Mouse (Mus musculus): ENCODE results near the gene Pim3.
A peak's percentile ranks its signal among the peaks of the same experiment; 100 is the strongest.

The Pim3 gene

GRCm38 (mm10) chr15:88857361-88857760 is 4.6 kb upstream of the Pim3 start:
- DNase-seq (ENCODE audit: low read depth in 1 of 2, low spot score in 2 of 2) = no peak

GRCm38 (mm10) chr15:88858141-88858541 is 3.8 kb upstream of the Pim3 start:
- DNase-seq (ENCODE audit: low read depth in 1 of 2, low spot score in 2 of 2) = no peak

DNA sequence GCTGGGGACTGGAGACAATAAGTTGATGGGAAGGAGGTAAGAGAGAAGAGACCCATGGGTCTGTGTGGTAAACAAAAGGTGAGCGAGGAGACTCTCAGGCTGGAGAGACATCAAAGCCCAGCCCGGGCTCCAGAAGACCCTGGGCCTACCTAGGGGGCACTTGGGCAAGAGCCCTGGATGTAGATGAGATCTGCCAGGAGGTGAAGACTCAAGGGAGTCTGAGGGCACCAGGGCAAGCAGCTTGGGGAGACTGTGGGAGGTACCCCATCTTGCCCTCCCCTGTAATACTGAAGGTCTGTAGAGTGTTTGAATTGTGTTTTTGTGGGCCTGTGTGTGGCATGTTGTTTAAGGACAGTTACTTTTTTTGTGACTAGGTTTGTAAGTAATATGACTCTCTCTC is 3.3 kb upstream of the Pim3 start:
- DNase-seq (ENCODE audit: low read depth in 1 of 2, low spot score in 2 of 2) = no peak

- no peak for DNase-seq (ENCODE audit: low read depth in 1 of 2, low spot score in 2 of 2)
These were observed 2.6 kb upstream of the Pim3 start for GRCm38 (mm10) chr15:88859206-88859970.

GRCm38 (mm10) chr15:88860781-88861180 is 1.2 kb upstream of the Pim3 start:
- no peak for DNase-seq (ENCODE audit: low read depth in 1 of 2, low spot score in 2 of 2)

DNA sequence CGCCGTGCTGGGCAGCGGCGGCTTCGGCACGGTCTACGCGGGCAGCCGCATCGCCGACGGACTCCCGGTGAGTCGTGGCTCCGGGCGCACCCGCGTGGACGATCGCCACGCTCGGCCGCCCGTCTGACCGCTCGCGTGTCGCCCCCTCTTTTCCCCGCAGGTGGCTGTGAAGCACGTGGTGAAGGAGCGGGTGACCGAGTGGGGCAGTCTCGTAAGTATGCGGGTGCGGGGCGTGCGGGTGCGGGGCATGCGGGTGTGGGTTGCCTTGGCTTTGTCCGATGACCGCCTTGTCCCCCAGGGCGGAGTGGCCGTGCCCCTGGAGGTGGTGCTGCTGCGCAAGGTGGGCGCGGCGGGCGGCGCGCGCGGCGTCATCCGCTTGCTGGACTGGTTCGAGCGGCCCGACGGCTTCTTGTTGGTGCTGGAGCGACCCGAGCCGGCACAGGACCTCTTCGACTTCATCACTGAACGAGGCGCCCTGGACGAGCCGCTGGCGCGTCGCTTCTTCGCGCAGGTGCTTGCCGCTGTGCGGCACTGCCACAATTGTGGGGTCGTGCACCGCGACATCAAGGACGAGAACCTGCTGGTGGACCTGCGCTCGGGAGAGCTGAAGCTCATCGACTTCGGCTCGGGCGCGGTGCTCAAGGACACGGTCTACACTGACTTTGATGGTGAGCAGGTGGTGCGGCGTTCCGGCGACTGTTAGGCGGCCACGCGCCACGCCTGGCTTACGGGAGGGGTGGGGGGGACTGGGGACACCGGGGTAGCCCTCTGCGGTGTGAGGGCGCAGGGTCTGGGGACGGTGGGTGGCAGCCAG is 1.1 kb downstream of the Pim3 start:
- DNase-seq (ENCODE audit: low read depth in 1 of 2, low spot score in 2 of 2) = peak in 1 of 2 experiments; percentile 28

DNA sequence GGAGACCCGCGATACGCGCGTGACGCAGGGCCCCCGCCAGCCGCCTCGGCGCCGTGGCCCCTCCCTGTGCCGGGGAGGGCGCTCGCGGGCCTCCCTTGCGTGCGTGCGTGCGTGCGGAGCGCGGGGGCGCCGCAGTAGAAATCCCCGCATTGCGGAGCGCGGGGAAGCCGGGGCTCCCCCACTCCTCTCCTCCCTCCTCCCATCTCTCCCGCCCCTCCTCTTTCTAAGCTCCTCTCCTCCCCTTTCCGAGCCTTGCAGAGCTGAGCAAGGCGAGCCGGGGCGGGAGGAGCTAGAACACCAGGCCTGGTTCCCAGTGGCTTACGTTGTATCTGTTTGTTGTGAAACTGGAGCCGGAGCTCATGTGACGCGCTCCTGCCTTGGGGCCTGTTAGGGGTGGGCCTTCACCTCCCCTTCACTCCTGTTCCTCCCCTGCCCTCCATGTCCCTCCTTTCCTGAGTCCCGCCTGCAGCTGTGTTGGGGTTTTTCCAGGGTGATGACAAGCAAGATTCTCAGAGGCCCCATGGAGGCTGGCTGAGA is 1.8 kb downstream of the Pim3 start:
- peak; percentile 69 to 84 for DNase-seq (ENCODE audit: low read depth in 1 of 2, low spot score in 2 of 2)

GRCm38 (mm10) chr15:88864270-88865030 is 2.5 kb downstream of the Pim3 start:
- DNase-seq (ENCODE audit: low read depth in 1 of 2, low spot score in 2 of 2) = no peak

DNA sequence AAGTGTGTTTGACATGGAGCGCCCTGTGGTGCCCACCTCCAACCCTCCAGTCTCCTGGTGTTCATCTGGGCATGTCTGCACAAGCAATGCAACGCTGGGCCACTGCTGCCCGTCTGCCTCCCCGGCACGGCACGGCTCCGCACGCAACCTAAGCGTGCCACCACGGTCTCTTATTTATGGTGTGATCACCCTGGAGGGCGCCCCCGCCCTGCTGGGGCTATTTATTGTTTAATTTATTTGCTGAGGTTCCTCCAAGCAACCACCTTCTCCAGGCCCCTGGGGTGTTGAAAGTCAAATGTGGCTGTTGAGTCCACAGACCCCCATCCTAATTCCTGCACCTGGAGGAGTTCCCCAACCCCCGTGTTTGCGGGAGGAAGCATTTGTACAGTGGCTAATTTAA is 3.1 kb downstream of the Pim3 start:
- DNase-seq (ENCODE audit: low read depth in 1 of 2, low spot score in 2 of 2) = no peak

DNA sequence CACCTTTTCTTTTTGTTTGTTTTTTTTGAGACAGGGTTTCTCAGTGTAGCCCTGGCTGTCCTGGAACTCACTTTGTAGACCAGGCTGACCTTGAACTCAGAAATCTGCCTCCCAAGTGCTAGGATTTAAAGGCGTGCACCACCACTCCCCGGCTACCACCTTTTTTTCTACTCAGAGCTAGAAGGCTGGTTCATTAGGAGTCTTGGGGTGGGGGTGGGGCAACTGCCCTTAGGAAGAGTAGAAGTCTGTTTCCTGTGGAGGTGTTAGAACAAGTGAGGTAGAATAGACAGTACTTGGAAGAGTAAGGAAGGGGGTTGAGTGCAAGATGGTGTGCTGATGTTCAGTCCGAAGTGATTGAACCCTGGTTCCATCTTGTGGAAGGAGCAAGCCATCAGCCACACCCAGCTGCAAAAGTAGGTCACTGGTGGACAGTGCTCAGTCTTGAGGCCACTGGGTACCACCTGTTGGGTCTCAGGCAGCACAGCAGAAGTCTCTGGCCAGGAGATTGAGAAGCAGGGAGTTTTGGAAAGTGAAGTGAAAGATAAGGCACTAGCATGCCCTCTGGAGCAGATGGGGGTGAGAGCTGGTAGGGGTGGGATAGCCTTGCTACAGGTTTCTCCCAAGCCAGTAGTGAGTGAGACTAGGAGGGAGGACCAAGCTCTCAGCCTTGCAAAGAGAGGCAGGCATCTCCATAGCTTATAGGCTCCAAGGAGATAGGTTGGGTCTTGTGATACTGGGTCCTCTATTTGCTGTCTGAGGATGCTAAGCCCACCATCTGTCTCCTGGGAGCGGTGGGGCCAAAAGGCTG is 4.1 kb downstream of the Pim3 start:
- DNase-seq (ENCODE audit: low read depth in 1 of 2, low spot score in 2 of 2) = no peak

- DNase-seq (ENCODE audit: low read depth in 1 of 2, low spot score in 2 of 2) = no peak
These were observed 5.0 kb downstream of the Pim3 start for GRCm38 (mm10) chr15:88866934-88867356.

- no peak for DNase-seq (ENCODE audit: low read depth in 1 of 2, low spot score in 2 of 2)
These were observed 5.5 kb downstream of the Pim3 start for GRCm38 (mm10) chr15:88867368-88868023.

- no peak for DNase-seq (ENCODE audit: low read depth in 1 of 2, low spot score in 2 of 2)
These were observed 6.2 kb downstream of the Pim3 start for GRCm38 (mm10) chr15:88868024-88868742.

DNA sequence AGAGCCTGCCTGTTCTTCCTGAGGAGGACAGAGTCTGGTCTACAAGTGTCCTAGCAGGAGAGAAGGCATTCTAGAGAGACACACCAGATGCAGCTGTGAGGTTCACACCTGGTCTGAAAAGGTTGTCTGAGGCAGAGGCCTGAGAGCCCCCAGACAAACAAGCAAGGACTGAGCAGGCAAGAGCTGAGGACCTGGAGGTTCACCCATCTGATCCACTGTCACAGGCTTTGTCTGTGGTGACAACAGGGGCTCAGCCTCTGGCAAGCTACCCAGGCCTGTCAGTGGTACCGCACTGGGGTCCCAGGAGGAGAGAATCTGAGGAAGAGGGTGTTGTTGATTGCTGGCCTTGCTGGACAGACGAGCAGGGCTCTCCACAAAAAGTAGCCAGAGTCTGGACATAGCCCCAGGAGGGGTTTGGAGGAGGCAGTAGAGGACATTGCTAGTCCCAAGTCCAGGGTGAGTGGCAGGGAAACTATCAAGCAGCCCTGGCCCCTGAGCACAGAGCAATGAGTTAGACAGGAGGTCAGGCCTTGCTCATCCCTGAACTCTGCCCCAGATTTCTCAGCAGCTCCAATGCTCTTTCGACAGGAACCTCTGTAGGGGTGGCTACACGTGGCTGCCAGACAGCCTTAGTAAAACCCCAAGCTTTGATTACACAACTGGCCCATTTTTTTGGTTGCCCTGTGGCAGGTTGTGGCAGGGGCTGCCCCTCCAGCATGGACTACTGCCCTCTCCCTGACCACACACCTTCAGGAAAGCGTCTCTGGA is 8.6 kb downstream of the Pim3 start:
- no peak for DNase-seq (ENCODE audit: low read depth in 1 of 2, low spot score in 2 of 2)

DNA sequence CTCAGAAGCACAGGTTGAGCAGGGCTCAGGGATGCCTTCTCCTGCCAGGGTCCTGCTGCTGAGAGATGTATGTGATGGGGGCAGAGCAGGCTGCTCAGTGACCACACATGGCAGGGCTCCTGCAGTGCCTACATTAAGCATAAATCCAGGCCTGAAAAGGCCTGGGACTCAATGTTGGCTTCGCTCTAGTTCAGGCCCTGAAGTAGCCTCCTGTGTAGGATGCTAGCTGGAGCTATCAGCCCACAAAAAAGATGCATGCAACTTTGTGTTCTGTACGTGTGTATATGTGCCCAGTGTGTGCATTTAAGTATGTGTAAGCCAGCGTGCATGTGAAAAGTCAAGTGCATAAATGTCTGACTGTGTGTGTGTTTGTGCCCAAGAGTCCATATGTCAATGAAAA is 12.1 kb downstream of the Pim3 start:
- DNase-seq (ENCODE audit: low read depth in 1 of 2, low spot score in 2 of 2) = no peak

DNA sequence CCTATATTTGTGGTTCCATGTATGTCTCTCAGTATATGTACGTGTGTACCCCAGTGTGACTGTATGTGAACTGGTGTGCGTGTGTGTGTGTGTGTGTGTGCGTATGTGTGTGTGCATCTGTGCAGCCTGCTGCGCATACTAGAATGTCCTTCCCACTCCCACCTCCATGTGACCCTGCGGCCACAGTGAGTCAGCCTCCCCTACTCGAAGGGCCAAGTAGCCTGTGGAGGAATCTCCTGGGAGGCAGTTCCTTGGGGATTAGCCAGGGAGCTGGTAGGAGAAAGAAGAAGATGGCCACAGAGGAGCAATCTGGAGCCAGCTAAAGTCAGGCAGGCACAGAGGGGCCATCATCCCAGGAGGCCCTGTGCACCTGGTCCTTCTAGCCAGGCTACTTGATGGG is 12.5 kb downstream of the Pim3 start:
- DNase-seq (ENCODE audit: low read depth in 1 of 2, low spot score in 2 of 2) = no peak

- DNase-seq (ENCODE audit: low read depth in 1 of 2, low spot score in 2 of 2) = no peak
These were observed 13.7 kb downstream of the Pim3 start for GRCm38 (mm10) chr15:88875625-88876081.

- DNase-seq (ENCODE audit: low read depth in 1 of 2, low spot score in 2 of 2) = peak in 1 of 2 experiments; percentile 69
These were observed 14.4 kb downstream of the Pim3 start for GRCm38 (mm10) chr15:88876155-88877020.
